In genomic region chr16:30515418-30515817, GRCm38 (mm10) we compare ENCODE assay signal across 10 mouse cellular contexts. TPM values are rescaled to one million over a fixed set of nuclear protein-coding genes. Genes with fewer than 3 reads are reported as not detected.
DNase-seq lines count a peak whose midpoint lies in the region; ATAC-seq and TF ChIP-seq lines count a peak whose summit lies in the region.
"Had no signal": no experiment of that assay in that cellular context is flagged by ENCODE, and none has a peak within 500 bp of the region (broad histone marks: within the 10 kb centered on the region; RNA-seq: fewer than 3 reads in every experiment).

No protein-coding gene starts in this region.

- no peak overlapping the region for H3K9ac ChIP-seq in liver, postnatal 0 days (replicated peaks)
- H3K9ac ChIP-seq: limb, embryonic 12.5 days had no signal

- DNase-seq in cerebellum, adult 2 months = peak in 1 of 2 experiments; percentile 25
- DNase-seq in cerebellum, adult 11 months = no peak
- DNase-seq in left cerebral cortex, adult 2 months (ENCODE audit: extremely low spot score in 1 of 2, low spot score in 2 of 2) = no peak
- no peak for DNase-seq in left cerebral cortex, postnatal 14 days (ENCODE audit: low spot score in 2 of 2)
- DNase-seq in CD4-positive helper T cell, adult 2 months (ENCODE audit: low read depth, low spot score) = peak; percentile 45
- DNase-seq in liver, postnatal 0 days = peak; percentile 67
- DNase-seq in right cerebral cortex, adult 18-20 months = no peak
- DNase-seq in right cerebral cortex, adult 2 months (ENCODE audit: low spot score in 2 of 2) = no peak

- H3K9me3 ChIP-seq in liver, postnatal 0 days (ENCODE audit: low read length) = no peaks in the 10 kb centered on the region

- no peaks in the 10 kb centered on the region for H3K27me3 ChIP-seq in cerebellum, adult 2 months (ENCODE audit: control insufficient read depth, insufficient read depth, low read length)
- no peaks in the 10 kb centered on the region for H3K27me3 ChIP-seq in liver, postnatal 0 days (ENCODE audit: insufficient read depth, low read length)
- H3K27me3 ChIP-seq: limb, embryonic 12.5 days had no signal

- H3K4me2 ChIP-seq in liver, postnatal 0 days (ENCODE audit: low read depth, low read length) = no peak overlapping the region
- H3K4me2 ChIP-seq: limb, embryonic 12.5 days had no signal

- intact Hi-C loops in left cerebral cortex, adult 2 months (cut with DNase I) = no loop called here
- intact Hi-C loops in left cerebral cortex, postnatal 14 days (cut with DNase I) = no loop called here

- TF ChIP-seq CTCF in cerebellum, adult 2 months (IDR thresholded peaks at IDR 0.05; ENCODE audit: borderline replicate concordance, insufficient read depth, low read depth, low read length) = peak; percentile 46; the same call in 1 of the 2 replicates
- TF ChIP-seq CTCF in left cerebral cortex, adult 2 months (IDR thresholded peaks at IDR 0.05) = peak; percentile 51
- TF ChIP-seq CTCF in liver, postnatal 0 days (IDR thresholded peaks at IDR 0.05; ENCODE audit: low read depth) = peak; percentile 78

- H3K27ac ChIP-seq in cerebellum, adult 2 months (ENCODE audit: insufficient read depth, low read length) = no peak overlapping the region
- no peak overlapping the region for H3K27ac ChIP-seq in left cerebral cortex, adult 2 months
- no peak overlapping the region for H3K27ac ChIP-seq in liver, postnatal 0 days (ENCODE audit: low read depth)
- H3K27ac ChIP-seq: limb, embryonic 12.5 days had no signal

- TF ChIP-seq POLR2A in cerebellum, adult 2 months (IDR thresholded peaks at IDR 0.05; ENCODE audit: borderline replicate concordance, insufficient read depth, low read length) = no peak

- ATAC-seq in liver, postnatal 0 days = no peak
- ATAC-seq: hindbrain, embryonic 16.5 days had no signal

- 66% methylated on average over 12 of the region's 12 CpGs for WGBS in cerebellum, adult 2 months
- WGBS in liver, postnatal 0 days (ENCODE audit: insufficient replicate concordance) = 68% methylated on average over 12 of the region's 12 CpGs

- no peaks in the 10 kb centered on the region for H3K36me3 ChIP-seq in liver, postnatal 0 days (replicated peaks; ENCODE audit: insufficient read depth, low read length)

- H3K4me3 ChIP-seq in cerebellum, adult 2 months (replicated peaks; ENCODE audit: insufficient read depth, low read depth, low read length) = no peak overlapping the region
- H3K4me3 ChIP-seq in left cerebral cortex, adult 2 months = no peak overlapping the region
- no peak overlapping the region for H3K4me3 ChIP-seq in liver, postnatal 0 days (ENCODE audit: low read depth, low read length)
- H3K4me3 ChIP-seq: limb, embryonic 12.5 days had no signal

- no peak for TF ChIP-seq EP300 in liver, postnatal 0 days (IDR thresholded peaks at IDR 0.05; ENCODE audit: low read depth)

- H3K4me1 ChIP-seq in cerebellum, adult 2 months (ENCODE audit: control insufficient read depth, insufficient read depth, low read length) = peaks cover 3% of the 10 kb centered on the region
- peaks cover 22% of the 10 kb centered on the region for H3K4me1 ChIP-seq in liver, postnatal 0 days (ENCODE audit: insufficient read depth)

RNA-seq across cellular contexts. Expression of gene Tmem44, which starts 35.2 kb away (rescaled TPM):
- polyA plus RNA-seq in cerebellum, adult 2 months (2012; rRNA removed) = 17.4 and 20.8 TPM in 2 replicates
- total RNA-seq in left cerebral cortex, adult 2 months (2021) = 10 to 100 TPM; 69.9 to 74.0 TPM
- 10 to 100 TPM; 70.1 to 76.4 TPM for total RNA-seq in left cerebral cortex, postnatal 14 days (2021)
- polyA plus RNA-seq in liver, postnatal 0 days (2015; fragmentation: Nextera tagmentation; extraction: Ambion mirVana) = 0.73 and 0.89 TPM in 2 replicates

Comparison
In these comparisons a context has a peak if more than half of its experiments do, and no peak if none do; other contexts are left out.
1. DNase-seq: peak in CD4-positive helper T cell, adult 2 months (single experiment) and liver, postnatal 0 days (single experiment); none in cerebellum, adult 11 months (single experiment), left cerebral cortex, adult 2 months (0 of 2), left cerebral cortex, postnatal 14 days (0 of 2), right cerebral cortex, adult 18-20 months (single experiment) and right cerebral cortex, adult 2 months (0 of 2).
2. Peak in every context shown above with its lines, with median percentiles within 50 percentile points of each other: CTCF ChIP-seq.